In genomic region chrX:162619705-162620104, GRCm38 (mm10) we compare ENCODE assay signal across 24 mouse cellular contexts.
"Had no signal": no experiment of that assay in that cellular context is flagged by ENCODE, and none has a peak within 500 bp of the region (broad histone marks: within the 10 kb centered on the region; RNA-seq: fewer than 3 reads in every experiment).

No protein-coding gene starts in this region.

- H3K36me3 ChIP-seq: heart, embryonic 13.5 days; heart, embryonic 15.5 days; hindbrain, embryonic 13.5 days; hindbrain, embryonic 15.5 days; kidney, embryonic 15.5 days; limb, embryonic 13.5 days; limb, embryonic 15.5 days had no signal

- H3K9ac ChIP-seq: heart, embryonic 13.5 days; heart, embryonic 15.5 days; hindbrain, embryonic 13.5 days; hindbrain, embryonic 15.5 days; kidney, embryonic 15.5 days; limb, embryonic 13.5 days; limb, embryonic 15.5 days had no signal

- H3K4me2 ChIP-seq: heart, embryonic 11.5 days; heart, embryonic 13.5 days; heart, embryonic 15.5 days; hindbrain, embryonic 13.5 days; hindbrain, embryonic 15.5 days; kidney, embryonic 15.5 days; limb, embryonic 13.5 days; limb, embryonic 15.5 days had no signal

- H3K4me1 ChIP-seq: heart, embryonic 13.5 days; heart, embryonic 15.5 days; hindbrain, embryonic 15.5 days; kidney, embryonic 15.5 days; limb, embryonic 13.5 days; limb, embryonic 15.5 days had no signal

- DNase-seq: gastrocnemius, postnatal 14 days; gastrocnemius, postnatal 36 days; heart, adult 11 months; heart, adult 2 months; heart, postnatal 14 days; heart, postnatal 36 days; kidney, adult 11 months; kidney, adult 2 months; kidney, adult 9 months; kidney, postnatal 14 days; kidney, postnatal 36 days; layer of hippocampus, adult 9-11 months; layer of hippocampus, postnatal 36 days; left cerebral cortex, postnatal 4 days had no signal

- H3K4me3 ChIP-seq: heart, adult 2 months; heart, embryonic 13.5 days; heart, embryonic 15.5 days; hindbrain, embryonic 13.5 days; hindbrain, embryonic 15.5 days; kidney, embryonic 15.5 days; limb, embryonic 13.5 days; limb, embryonic 15.5 days had no signal

- H3K9me3 ChIP-seq: heart, embryonic 13.5 days; heart, embryonic 15.5 days; hindbrain, embryonic 13.5 days; hindbrain, embryonic 15.5 days; kidney, embryonic 15.5 days; limb, embryonic 13.5 days; limb, embryonic 15.5 days had no signal

- H3K27me3 ChIP-seq: heart, embryonic 13.5 days; heart, embryonic 15.5 days; hindbrain, embryonic 13.5 days; hindbrain, embryonic 15.5 days; limb, embryonic 15.5 days had no signal

- H3K27ac ChIP-seq: heart, adult 2 months; heart, embryonic 13.5 days; heart, embryonic 15.5 days; hindbrain, embryonic 13.5 days; hindbrain, embryonic 15.5 days; hindbrain, postnatal 0 days; kidney, embryonic 15.5 days; limb, embryonic 13.5 days; limb, embryonic 15.5 days had no signal

- ATAC-seq: hindbrain, postnatal 0 days; intestine, embryonic 16.5 days had no signal
